Mouse (Mus musculus) embryonic facial prominence, embryonic 11.5 days (tissue): ENCODE measurements around the gene B4galt7. TPM values are rescaled to one million over a fixed set of nuclear protein-coding genes. Genes with fewer than 3 reads are reported as not detected.
A peak's percentile ranks its signal among the peaks of the same experiment; 100 is the strongest.
"Not testable (repeated sequence)": the region's sequence is repeated elsewhere in the genome, so short reads cannot be mapped to it uniquely, and the experiment has no call there.

Experiments
- ATAC-seq: fragments of 200-750 bp; cut with Nextera tagmentation; replicated peaks from 2 replicates; pipeline ENCODE4 v1.8.0; 2017; ENCODE audit warnings: low read depth; ENCODE audit not compliant: insufficient number of reproducible peaks, low FRiP score, low TSS enrichment
- DNase-seq: peaks from one replicate; pipeline ENCODE4 v3.0.0-alpha.2; 2015; ENCODE audit warnings: low spot score
- H3K27ac ChIP-seq: fragments of 300-500 bp; sonication (generic); replicated peaks from 2 replicates; pipeline ENCODE4 v1.5.1; 2014; ENCODE audit warnings: mild to moderate bottlenecking, low read depth, low read length, control low read depth
- H3K27me3 ChIP-seq: fragments of 300-500 bp; sonication (generic); 2 replicates; pipeline ENCODE4 v1.6.1; 2014; ENCODE audit warnings: mild to moderate bottlenecking, low read length, moderate library complexity, mixed read lengths; ENCODE audit not compliant: control insufficient read depth, insufficient read depth
- H3K36me3 ChIP-seq: fragments of 300-500 bp; sonication (generic); replicated peaks from 2 replicates; pipeline ENCODE4 v1.6.1; 2014; ENCODE audit warnings: low read depth, mild to moderate bottlenecking, low read length, moderate library complexity, mixed read lengths; ENCODE audit not compliant: control insufficient read depth, insufficient read depth
- H3K4me1 ChIP-seq: fragments of 300-500 bp; sonication (generic); 2 replicates; pipeline ENCODE4 v1.6.1; 2014; ENCODE audit warnings: low read length, mixed read lengths; ENCODE audit not compliant: control insufficient read depth, insufficient read depth
- H3K4me2 ChIP-seq: fragments of 300-500 bp; sonication (generic); 2 replicates; pipeline ENCODE4 v1.6.1; 2014; ENCODE audit warnings: low read depth, mild to moderate bottlenecking, control low read depth, low read length, moderate library complexity
- H3K4me3 ChIP-seq: fragments of 300-500 bp; sonication (generic); 2 replicates; pipeline ENCODE4 v1.5.1; 2014; ENCODE audit warnings: low read depth, low read length, control low read depth
- H3K9ac ChIP-seq: fragments of 300-500 bp; sonication (generic); replicated peaks from 2 replicates; pipeline ENCODE4 v1.6.1; 2014; ENCODE audit warnings: mild to moderate bottlenecking, control low read depth, low read length
- H3K9me3 ChIP-seq: fragments of 300-500 bp; sonication (generic); replicated peaks from 2 replicates; pipeline ENCODE4 v1.6.1; 2016; ENCODE audit warnings: mild to moderate bottlenecking, low read length, inconsistent platforms, mixed read lengths; ENCODE audit not compliant: control insufficient read depth
- WGBS: fragments of 180-500 bp; shearing (Covaris S2); extraction: QIAGEN DNeasy Blood & Tissue Kit; methylation state at CpG from one replicate; pipeline ENCODE4 v1.1.7; 2014; 5-methylcytosine and 5-hydroxymethylcytosine counted together
- polyA plus RNA-seq: library from polyadenylated mRNA; unstranded; fragments of >200 nt; fragmentation: Nextera tagmentation; extraction: Ambion mirVana; gene quantifications from 2 replicates; pipeline ENCODE4 v1.2.1, GENCODE M21; 2014

Gene B4galt7
- polyA plus RNA-seq, 1 experiment from 2014 or later = 14.2 TPM

GRCm38 (mm10) chr13:55576872-55577271 is 22.8 kb upstream of the B4galt7 start:
- H3K4me2 ChIP-seq, H3K27me3 ChIP-seq, DNase-seq, H3K36me3 ChIP-seq, H3K9ac ChIP-seq, ATAC-seq, H3K4me1 ChIP-seq, H3K9me3 ChIP-seq, H3K27ac ChIP-seq, H3K4me3 ChIP-seq: not testable (repeated sequence)
- WGBS = 88% methylated on average over 7 of the region's 7 CpGs

- DNase-seq = no peak
- Histone ChIP-seq H3K27me3 (no peaks in the 10 kb centered on the region), H3K36me3 (no peaks in the 10 kb centered on the region; the same call in 1 of the 2 replicates), H3K4me3 (no peak overlapping the region), H3K4me2 (no peak overlapping the region), H3K27ac (no peak overlapping the region), H3K9me3 (no peaks in the 10 kb centered on the region), H3K9ac (no peak overlapping the region), H3K4me1 (no peaks in the 10 kb centered on the region)
- 78% methylated on average over 4 of the region's 4 CpGs for WGBS
- no peak for ATAC-seq
Measured at GRCm38 (mm10) chr13:55578086-55578485, 21.6 kb upstream of the B4galt7 start.

GRCm38 (mm10) chr13:55591961-55592490 is 7.7 kb upstream of the B4galt7 start:
- H3K9ac ChIP-seq = no peak overlapping the region
- H3K27ac ChIP-seq = no peak overlapping the region
- no peaks in the 10 kb centered on the region for H3K27me3 ChIP-seq
- peaks cover 7% of the 10 kb centered on the region for H3K36me3 ChIP-seq
- no peaks in the 10 kb centered on the region for H3K9me3 ChIP-seq
- ATAC-seq = no peak
- H3K4me1 ChIP-seq = no peaks in the 10 kb centered on the region; the same call in 1 of the 2 replicates
- no peak overlapping the region for H3K4me2 ChIP-seq
- 71% methylated on average over 4 of the region's 4 CpGs for WGBS
- no peak overlapping the region for H3K4me3 ChIP-seq
- DNase-seq = no peak

GRCm38 (mm10) chr13:55592512-55593253 is 7.0 kb upstream of the B4galt7 start:
- Histone ChIP-seq H3K9ac (peak overlapping the region; percentile 87), H3K27me3 (no peaks in the 10 kb centered on the region), H3K4me2 (peak overlapping the region; percentile 49), H3K4me3 (peak overlapping the region; percentile 87), H3K27ac (0 out of 2 replicates have a peak overlapping the region, but pooled peaks have one; percentile 47), H3K4me1 (no peaks in the 10 kb centered on the region; the same call in 1 of the 2 replicates), H3K36me3 (peaks cover 8% of the 10 kb centered on the region), H3K9me3 (no peaks in the 10 kb centered on the region)
- DNase-seq (peak; percentile 98), ATAC-seq (peak; percentile 99)
- 5% methylated on average over 29 of the region's 29 CpGs for WGBS

- no peaks in the 10 kb centered on the region for H3K9me3 ChIP-seq
- peak overlapping the region; percentile 47; the same call in 1 of the 2 replicates for H3K27ac ChIP-seq
- peak; percentile 51 for ATAC-seq
- H3K9ac ChIP-seq = peak overlapping the region; percentile 87
- peaks cover 8% of the 10 kb centered on the region for H3K36me3 ChIP-seq
- no peak for DNase-seq
- H3K4me2 ChIP-seq = peak overlapping the region; percentile 49
- peak overlapping the region; percentile 87 for H3K4me3 ChIP-seq
- H3K4me1 ChIP-seq = no peaks in the 10 kb centered on the region; the same call in 1 of the 2 replicates
- under 1% methylated on average over 31 of the region's 31 CpGs for WGBS
- no peaks in the 10 kb centered on the region for H3K27me3 ChIP-seq
Measured at GRCm38 (mm10) chr13:55593254-55593747, 6.4 kb upstream of the B4galt7 start.

GRCm38 (mm10) chr13:55595375-55595774 is 4.3 kb upstream of the B4galt7 start:
- H3K4me1 ChIP-seq = peaks cover 2% of the 10 kb centered on the region
- no peak overlapping the region for H3K27ac ChIP-seq
- peaks cover 8% of the 10 kb centered on the region for H3K36me3 ChIP-seq
- H3K27me3 ChIP-seq = no peaks in the 10 kb centered on the region
- H3K4me3 ChIP-seq = no peak overlapping the region
- no peaks in the 10 kb centered on the region for H3K9me3 ChIP-seq
- no peak overlapping the region for H3K9ac ChIP-seq
- 85% methylated on average over 12 of the region's 12 CpGs for WGBS
- DNase-seq (no peak), ATAC-seq (no peak)
- H3K4me2 ChIP-seq = no peak overlapping the region

GRCm38 (mm10) chr13:55596802-55597201 is 2.9 kb upstream of the B4galt7 start:
- 93% methylated on average over 12 of the region's 12 CpGs for WGBS
- Histone ChIP-seq H3K4me2 (no peak overlapping the region), H3K4me3 (no peak overlapping the region), H3K27ac (no peak overlapping the region), H3K9ac (no peak overlapping the region), H3K4me1 (peaks cover 2% of the 10 kb centered on the region), H3K9me3 (no peaks in the 10 kb centered on the region), H3K27me3 (no peaks in the 10 kb centered on the region), H3K36me3 (peaks cover 8% of the 10 kb centered on the region)
- DNase-seq (no peak), ATAC-seq (no peak)

- 26% methylated on average over 9 of the region's 9 CpGs for WGBS
- no peak overlapping the region for H3K27ac ChIP-seq
Measured at GRCm38 (mm10) chr13:55600657-55601056, 961 bp downstream of the B4galt7 start.

More at GRCm38 (mm10) chr13:55600657-55601056, 961 bp downstream of the B4galt7 start:
- Histone ChIP-seq H3K9me3 (no peaks in the 10 kb centered on the region), H3K27me3 (no peaks in the 10 kb centered on the region), H3K4me2 (peak overlapping the region; percentile 38), H3K4me3 (peak overlapping the region; percentile 51), H3K9ac (peak overlapping the region; percentile 61), H3K36me3 (peaks cover 8% of the 10 kb centered on the region), H3K4me1 (peaks cover 2% of the 10 kb centered on the region; the same call in 1 of the 2 replicates)
- ATAC-seq (no peak), DNase-seq (no peak)
